Mouse (Mus musculus) MEL (cell line): ENCODE measurements around the gene Lce3c. TPM values are rescaled to one million over a fixed set of nuclear protein-coding genes. Genes with fewer than 3 reads are reported as not detected.

Source experiments
- DNase-seq: peaks from one replicate; pipeline ENCODE4 v3.0.0; 2011; ENCODE audit warnings: low read depth, low spot score
- H3K27ac ChIP-seq: 2 replicates; pipeline ENCODE4 v1.5.1; 2012; ENCODE audit warnings: low read depth, mild to moderate bottlenecking, control low read depth, low read length, moderate library complexity; ENCODE audit not compliant: control insufficient read depth
- H3K27me3 ChIP-seq, 2 experiments: fragments of 150-350 bp in 1 of 2; sonication (generic) in 1 of 2; 2 replicates each; pipeline ENCODE4 v1.6.1; 2012; ENCODE audit warnings: low read length in 2 of 2, mild to moderate bottlenecking in 2 of 2, improper control_type of control experiment in 1 of 2, moderate library complexity in 1 of 2; ENCODE audit not compliant: insufficient read depth in 2 of 2, control insufficient read depth in 1 of 2
- H3K36me3 ChIP-seq, 2 experiments: 2 replicates each; pipeline ENCODE4 v1.6.1; 2012 to 2014; ENCODE audit warnings: low read length in 2 of 2, improper control_type of control experiment in 1 of 2, inconsistent platforms in 1 of 2, mild to moderate bottlenecking in 1 of 2; ENCODE audit not compliant: insufficient read depth in 2 of 2, control insufficient read depth in 1 of 2
- H3K4me1 ChIP-seq, 2 experiments: fragments of 150-350 bp in 1 of 2; sonication (generic) in 1 of 2; 2 replicates each; pipeline ENCODE4 v1.6.1; 2012; ENCODE audit warnings: low read length in 2 of 2, improper control_type of control experiment in 1 of 2, mild to moderate bottlenecking in 1 of 2; ENCODE audit not compliant: insufficient read depth in 2 of 2, control insufficient read depth in 1 of 2
- H3K4me3 ChIP-seq, 2 experiments: fragments of 150-350 bp in 1 of 2; sonication (generic) in 1 of 2; 2 replicates each; pipeline ENCODE4 v1.5.1; 2012; ENCODE audit warnings: low read depth in 2 of 2, low read length in 2 of 2, mild to moderate bottlenecking in 2 of 2, moderate library complexity in 2 of 2, control low read depth in 1 of 2, improper control_type of control experiment in 1 of 2; ENCODE audit not compliant: control insufficient read depth in 1 of 2, insufficient read depth in 1 of 2
- H3K79me2 ChIP-seq: 2 replicates; pipeline ENCODE4 v1.6.1; 2012; ENCODE audit warnings: mild to moderate bottlenecking, low read length, moderate library complexity; ENCODE audit not compliant: control insufficient read depth, poor library complexity, insufficient read depth
- H3K9ac ChIP-seq: 2 replicates; pipeline ENCODE4 v1.6.1; 2012; ENCODE audit warnings: low read depth, mild to moderate bottlenecking, control low read depth, low read length, moderate library complexity; ENCODE audit not compliant: control insufficient read depth, poor library complexity, severe bottlenecking
- H3K9me3 ChIP-seq: fragments of 150-350 bp; sonication (generic); replicated peaks from 2 replicates; pipeline ENCODE4 v1.6.1; 2012; ENCODE audit warnings: mild to moderate bottlenecking, low read length, improper control_type of control experiment, moderate library complexity; ENCODE audit not compliant: insufficient read depth
- CHD2 ChIP-seq: IDR thresholded peaks from 2 replicates; pipeline ENCODE4 v1.6.1; 2011; ENCODE audit warnings: low read length, improper control_type of control experiment
- EP300 ChIP-seq, 2 experiments: IDR thresholded peaks; 2 replicates each; pipeline ENCODE4 v1.6.1; 2011; ENCODE audit warnings: improper control_type of control experiment in 2 of 2, low read length in 2 of 2, low read depth in 1 of 2, mild to moderate bottlenecking in 1 of 2
- POLR2AphosphoS5 ChIP-seq: IDR thresholded peaks from 2 replicates; pipeline ENCODE4 v1.6.1; 2012; ENCODE audit warnings: low read depth, borderline replicate concordance, mild to moderate bottlenecking, inconsistent platforms, low read length, moderate library complexity, mixed read lengths
- polyA plus RNA-seq, 2 experiments: library from polyadenylated mRNA; stranded (reverse) in 1 of 2; unstranded in 1 of 2; fragments of >175 nt in 1 of 2; fragments of >200 nt in 1 of 2; gene quantifications; 2 replicates each; pipeline versions ENCODE4 v1.2.1 to v1.2.4; 2012; ENCODE audit warnings: low replicate concordance in 2 of 2, low read depth in 1 of 2; ENCODE audit not compliant: insufficient read length in 2 of 2, insufficient read depth in 1 of 2, missing spikeins in 1 of 2
- total RNA-seq: library from RNA; depleted of rRNA; stranded (reverse); fragments of 300-350 nt; gene quantifications from 2 replicates; pipeline ENCODE4 v1.2.3, GENCODE M21; 2012; rRNA removed

The Lce3c gene
- total and polyA plus RNA-seq, 3 experiments = not detected

GRCm38 (mm10) chr3:92991926-92992325 is 47.6 kb downstream of the Lce3c start, which contains the start of gene Lce3f:
Gene Lce3f, plus strand, starts transcription at chr3:92992226.
- H3K4me1 ChIP-seq = no peaks in the 10 kb centered on the region
- no peak for DNase-seq
- no peaks in the 10 kb centered on the region for H3K79me2 ChIP-seq
- H3K36me3 ChIP-seq = no peaks in the 10 kb centered on the region
- H3K9ac ChIP-seq = no peak within 1 kb of the TSS
- no peaks in the 10 kb centered on the region for H3K9me3 ChIP-seq
- no peak within 1 kb of the TSS for H3K4me3 ChIP-seq
- TF ChIP-seq CHD2 = no peak
- TF ChIP-seq EP300 (IDR thresholded peaks at IDR 0.05; ENCODE audit: low read depth in 1 of 2, low read length in 2 of 2) = no peak
- TF ChIP-seq POLR2AphosphoS5 = no peak
- TF ChIP-seq, all 39 proteins: peak for 0
- Histone ChIP-seq H3K27me3 (no peaks in the 10 kb centered on the region), H3K27ac (no peak within 1 kb of the TSS)

Other genes with a start within 250 kb of the Lce3c start
- gene Lce1e, start 235.4 kb upstream of the Lce3c start, total RNA-seq = not detected in 2 replicates
- not detected for gene Lce1e, start 235.4 kb upstream of the Lce3c start, polyA plus RNA-seq
- not detected in 2 replicates for gene Lce1f, start 224.1 kb upstream of the Lce3c start, total RNA-seq
- not detected for gene Lce1f, start 224.1 kb upstream of the Lce3c start, polyA plus RNA-seq
- not detected in 2 replicates for gene Gm38119, start 205.4 kb upstream of the Lce3c start, total RNA-seq
- gene Gm38119, start 205.4 kb upstream of the Lce3c start, polyA plus RNA-seq = not detected
- gene Lce1g, start 192.1 kb upstream of the Lce3c start, total RNA-seq = not detected in 2 replicates
- not detected for gene Lce1g, start 192.1 kb upstream of the Lce3c start, polyA plus RNA-seq
- not detected in 2 replicates for gene Lce1h, start 179.4 kb upstream of the Lce3c start, total RNA-seq
- not detected for gene Lce1h, start 179.4 kb upstream of the Lce3c start, polyA plus RNA-seq
- gene Lce1i, start 165.6 kb upstream of the Lce3c start, total RNA-seq = not detected in 2 replicates
- not detected for gene Lce1i, start 165.6 kb upstream of the Lce3c start, polyA plus RNA-seq
- gene Lce1j, start 154.0 kb upstream of the Lce3c start, total RNA-seq = not detected in 2 replicates
- gene Lce1j, start 154.0 kb upstream of the Lce3c start, polyA plus RNA-seq = not detected
- gene Lce1k, start 136.6 kb upstream of the Lce3c start, total RNA-seq = not detected in 2 replicates
- not detected for gene Lce1k, start 136.6 kb upstream of the Lce3c start, polyA plus RNA-seq
- not detected in 2 replicates for gene Kprp, start 117.2 kb upstream of the Lce3c start, total RNA-seq
- not detected for gene Kprp, start 117.2 kb upstream of the Lce3c start, polyA plus RNA-seq
- gene Lce1l, start 93.2 kb upstream of the Lce3c start, total RNA-seq = not detected in 2 replicates
- gene Lce1l, start 93.2 kb upstream of the Lce3c start, polyA plus RNA-seq = not detected
- not detected in 2 replicates for gene 2310050C09Rik, start 74.3 kb upstream of the Lce3c start, total RNA-seq
- not detected for gene 2310050C09Rik, start 74.3 kb upstream of the Lce3c start, polyA plus RNA-seq
- gene Lce3a, start 18.3 kb upstream of the Lce3c start, total RNA-seq = not detected in 2 replicates
- not detected for gene Lce3a, start 18.3 kb upstream of the Lce3c start, polyA plus RNA-seq
- gene Lce3b, start 11.5 kb upstream of the Lce3c start, total RNA-seq = not detected in 2 replicates
- gene Lce3b, start 11.5 kb upstream of the Lce3c start, polyA plus RNA-seq = not detected
- gene Lce3d, start 12.9 kb downstream of the Lce3c start, total RNA-seq = not detected in 2 replicates
- gene Lce3d, start 12.9 kb downstream of the Lce3c start, polyA plus RNA-seq = not detected
- not detected in 2 replicates for gene Lce3e, start 22.6 kb downstream of the Lce3c start, total RNA-seq
- gene Lce3e, start 22.6 kb downstream of the Lce3c start, polyA plus RNA-seq = not detected
- gene Lce3f, start 47.7 kb downstream of the Lce3c start, total RNA-seq = not detected in 2 replicates
- gene Lce3f, start 47.7 kb downstream of the Lce3c start, polyA plus RNA-seq = not detected
- not detected in 2 replicates for gene Crct1, start 71.2 kb downstream of the Lce3c start, total RNA-seq
- not detected for gene Crct1, start 71.2 kb downstream of the Lce3c start, polyA plus RNA-seq
- gene Lce1m, start 74.6 kb downstream of the Lce3c start, total RNA-seq = not detected in 2 replicates
- gene Lce1m, start 74.6 kb downstream of the Lce3c start, polyA plus RNA-seq = not detected
- not detected in 2 replicates for gene Gm4858, start 124.3 kb downstream of the Lce3c start, total RNA-seq
- gene Gm4858, start 124.3 kb downstream of the Lce3c start, polyA plus RNA-seq = not detected
- not detected in 2 replicates for gene Crnn, start 200.3 kb downstream of the Lce3c start, total RNA-seq
- not detected for gene Crnn, start 200.3 kb downstream of the Lce3c start, polyA plus RNA-seq